Mouse (Mus musculus) brain, embryonic 14.5 days (tissue): ENCODE data around the gene Myo5c.

ENCODE experiments used
- CTCF ChIP-seq: fragments of 200-500 bp; IDR thresholded peaks from 2 replicates; pipeline ENCODE4 v1.5.1; 2012; ENCODE audit warnings: inconsistent platforms, mild to moderate bottlenecking, moderate library complexity, borderline replicate concordance; ENCODE audit not compliant: insufficient read depth, insufficient read length; ENCODE audit errors: extremely low read depth
- POLR2A ChIP-seq: fragments of 200-500 bp; IDR thresholded peaks from 2 replicates; pipeline ENCODE4 v1.6.1; 2012; ENCODE audit warnings: mild to moderate bottlenecking, inconsistent platforms, borderline replicate concordance; ENCODE audit not compliant: poor library complexity, insufficient read depth, insufficient read length, severe bottlenecking; ENCODE audit errors: extremely low read depth

- TF ChIP-seq POLR2A (no peak), CTCF (no peak)
These were observed 121.3 kb downstream of the Myo5c start for GRCm38 (mm10) chr9:75353094-75353493.
